ENCODE assay signal across 13 mouse cellular contexts in the genomic region with DNA sequence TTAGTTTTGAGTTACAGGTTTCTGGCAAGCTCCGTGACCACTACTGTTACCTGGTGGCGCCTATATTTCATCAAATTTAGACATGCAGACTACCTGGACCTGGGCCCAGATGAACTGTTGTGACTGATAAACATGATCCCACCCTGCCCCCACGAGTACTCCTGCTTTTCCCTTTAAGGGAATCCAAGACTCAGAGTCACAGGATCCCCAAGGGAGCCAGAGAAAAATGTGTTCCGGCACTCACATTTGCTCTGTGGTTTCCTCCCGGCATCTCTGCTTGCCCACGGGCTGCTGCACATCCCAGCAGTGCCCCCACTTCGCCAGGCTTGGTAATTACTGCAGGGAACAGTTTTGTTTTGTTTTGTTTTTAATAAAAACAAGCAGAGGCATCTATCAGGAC. TPM values are rescaled to one million over a fixed set of nuclear protein-coding genes. Genes with fewer than 3 reads are reported as not detected.
DNase-seq lines count a peak whose midpoint lies in the region; ATAC-seq and TF ChIP-seq lines count a peak whose summit lies in the region.
"Had no signal": no experiment of that assay in that cellular context is flagged by ENCODE, and none has a peak within 500 bp of the region (broad histone marks: within the 10 kb centered on the region; RNA-seq: fewer than 3 reads in every experiment).

No protein-coding gene starts in this region.

- no peak overlapping the region for H3K27ac ChIP-seq in kidney, adult 2 months (ENCODE audit: insufficient read depth, low read depth, low read length)
- no peak overlapping the region for H3K27ac ChIP-seq in kidney, embryonic 14.5 days (ENCODE audit: low read depth, low read length)
- no peak overlapping the region; the same call in 1 of the 2 replicates for H3K27ac ChIP-seq in embryonic facial prominence, embryonic 11.5 days (replicated peaks; ENCODE audit: low read depth, low read length)
- H3K27ac ChIP-seq: liver, embryonic 14.5 days had no signal

- 0 out of 2 replicates have a peak, but pooled peaks cover 4% of the 10 kb centered on the region for H3K9me3 ChIP-seq in kidney, embryonic 14.5 days (ENCODE audit: control insufficient read depth, low read length)
- H3K9me3 ChIP-seq in embryonic facial prominence, embryonic 11.5 days (replicated peaks; ENCODE audit: control insufficient read depth, low read length): no peaks in the 10 kb centered on the region

- H3K4me3 ChIP-seq in kidney, adult 2 months (ENCODE audit: insufficient read depth, low read depth, low read length): no peak overlapping the region
- no peak overlapping the region for H3K4me3 ChIP-seq in kidney, embryonic 14.5 days (ENCODE audit: low read length)
- H3K4me3 ChIP-seq in embryonic facial prominence, embryonic 11.5 days (ENCODE audit: low read depth, low read length): no peak overlapping the region

- TF ChIP-seq POLR2A in kidney, adult 2 months (IDR thresholded peaks at IDR 0.05; ENCODE audit: low read depth, low read length): no peak

- H3K4me1 ChIP-seq in kidney, adult 2 months (ENCODE audit: control insufficient read depth, insufficient read depth, low read length): no peaks in the 10 kb centered on the region
- no peaks in the 10 kb centered on the region for H3K4me1 ChIP-seq in kidney, embryonic 14.5 days (ENCODE audit: control insufficient read depth, insufficient read depth, low read length)
- peaks cover 11% of the 10 kb centered on the region for H3K4me1 ChIP-seq in embryonic facial prominence, embryonic 11.5 days (ENCODE audit: control insufficient read depth, insufficient read depth, low read length)

- ATAC-seq in kidney, embryonic 14.5 days (ENCODE audit: low FRiP score, low TSS enrichment): no peak
- ATAC-seq in embryonic facial prominence, embryonic 11.5 days (replicated peaks; ENCODE audit: insufficient number of reproducible peaks, low FRiP score, low TSS enrichment, low read depth): no peak
- ATAC-seq: forebrain, embryonic 14.5 days; intestine, postnatal 0 days had no signal

- no peak for TF ChIP-seq CTCF in kidney, adult 2 months (conservative IDR thresholded peaks at IDR 0.05; ENCODE audit: insufficient read depth, insufficient read length, low read depth, low read length)

- peak; percentile 40 for DNase-seq in kidney, adult 2 months
- DNase-seq in retina, postnatal 1 day: peak; percentile 34
- no peak for DNase-seq in retina, embryonic 14.5 days (ENCODE audit: low spot score)
- peak; percentile 73 for DNase-seq in embryonic facial prominence, embryonic 11.5 days (ENCODE audit: low spot score)
- DNase-seq in skeletal muscle tissue, adult 2 months (ENCODE audit: low read depth, low spot score): peak; percentile 7
- DNase-seq in thymus, postnatal 14 days: no peak
- no peak for DNase-seq in ovary, postnatal 36 days (ENCODE audit: low spot score)
- DNase-seq: heart, postnatal 36 days; thymus, adult 18-20 months had no signal

- H3K4me2 ChIP-seq in kidney, embryonic 14.5 days (replicated peaks; ENCODE audit: low read depth, low read length): no peak overlapping the region
- 0 out of 2 replicates have a peak overlapping the region, but pooled peaks have one; percentile 16 for H3K4me2 ChIP-seq in embryonic facial prominence, embryonic 11.5 days (ENCODE audit: low read depth, low read length)

- H3K27me3 ChIP-seq in kidney, adult 2 months (replicated peaks; ENCODE audit: control insufficient read depth, insufficient read depth, low read length): no peaks in the 10 kb centered on the region
- H3K27me3 ChIP-seq in kidney, embryonic 14.5 days (ENCODE audit: control insufficient read depth, insufficient read depth, low read length): no peaks in the 10 kb centered on the region
- no peaks in the 10 kb centered on the region for H3K27me3 ChIP-seq in embryonic facial prominence, embryonic 11.5 days (ENCODE audit: control insufficient read depth, insufficient read depth, low read length)

- H3K9ac ChIP-seq in kidney, embryonic 14.5 days (ENCODE audit: low read depth, low read length): no peak overlapping the region
- no peak overlapping the region for H3K9ac ChIP-seq in embryonic facial prominence, embryonic 11.5 days (replicated peaks; ENCODE audit: low read length)
- H3K9ac ChIP-seq: liver, embryonic 14.5 days had no signal

- H3K36me3 ChIP-seq in kidney, adult 2 months (ENCODE audit: control insufficient read depth, insufficient read depth, low read length): no peaks in the 10 kb centered on the region
- H3K36me3 ChIP-seq in kidney, embryonic 14.5 days (ENCODE audit: control insufficient read depth, insufficient read depth, low read length): no peaks in the 10 kb centered on the region
- no peaks in the 10 kb centered on the region for H3K36me3 ChIP-seq in embryonic facial prominence, embryonic 11.5 days (replicated peaks; ENCODE audit: control insufficient read depth, insufficient read depth, low read depth, low read length)

- 52% methylated on average over 7 of the region's 7 CpGs for WGBS in kidney, adult 2 months
- 24% methylated on average over 7 of the region's 7 CpGs for WGBS in kidney, embryonic 14.5 days
- 23% methylated on average over 7 of the region's 7 CpGs for WGBS in embryonic facial prominence, embryonic 11.5 days

RNA-seq across cellular contexts. Expression of a gene that starts 21.3 kb away (rescaled TPM):
- polyA plus RNA-seq in kidney, adult 2 months (2012; rRNA removed): 33.6 and 34.6 TPM in 2 replicates
- polyA plus RNA-seq in kidney, embryonic 14.5 days (2014; fragmentation: Nextera tagmentation; extraction: Ambion mirVana): 36.8 and 44.9 TPM in 2 replicates
- 37.7 and 37.9 TPM in 2 replicates for polyA plus RNA-seq in embryonic facial prominence, embryonic 11.5 days (2014; fragmentation: Nextera tagmentation; extraction: Ambion mirVana)

RNA-seq across cellular contexts. Expression of a gene that starts 53.6 kb away (rescaled TPM):
- polyA plus RNA-seq in kidney, adult 2 months (2012; rRNA removed): 0.16 TPM in 1 of 2 replicates, not detected in the other
- not detected in 2 replicates for polyA plus RNA-seq in kidney, embryonic 14.5 days (2014; fragmentation: Nextera tagmentation; extraction: Ambion mirVana)
- 53.9 and 76.2 TPM in 2 replicates for polyA plus RNA-seq in embryonic facial prominence, embryonic 11.5 days (2014; fragmentation: Nextera tagmentation; extraction: Ambion mirVana)

Comparison
In these comparisons a context has a peak if more than half of its experiments do, and no peak if none do; other contexts are left out.
1. DNase-seq: peak in kidney, adult 2 months (single experiment), retina, postnatal 1 day (single experiment), embryonic facial prominence, embryonic 11.5 days (single experiment) and skeletal muscle tissue, adult 2 months (single experiment); none in retina, embryonic 14.5 days (single experiment), thymus, postnatal 14 days (single experiment) and ovary, postnatal 36 days (single experiment).
2. RNA of a gene that starts 53.6 kb away (polyA plus RNA-seq): 53.9 to 76.2 TPM in embryonic facial prominence, embryonic 11.5 days; 0.16 TPM in kidney, adult 2 months and not detected in kidney, embryonic 14.5 days; every median in the first group is over 10 times any median in the second.